Mouse (Mus musculus): ENCODE measurements around the gene Rad51c. TPM values are rescaled to one million over a fixed set of nuclear protein-coding genes. Genes with fewer than 3 reads are reported as not detected.

Rad51c gene
- polyA plus RNA-seq, 1 experiment from 2014 or later, result 13.4 TPM

DNA sequence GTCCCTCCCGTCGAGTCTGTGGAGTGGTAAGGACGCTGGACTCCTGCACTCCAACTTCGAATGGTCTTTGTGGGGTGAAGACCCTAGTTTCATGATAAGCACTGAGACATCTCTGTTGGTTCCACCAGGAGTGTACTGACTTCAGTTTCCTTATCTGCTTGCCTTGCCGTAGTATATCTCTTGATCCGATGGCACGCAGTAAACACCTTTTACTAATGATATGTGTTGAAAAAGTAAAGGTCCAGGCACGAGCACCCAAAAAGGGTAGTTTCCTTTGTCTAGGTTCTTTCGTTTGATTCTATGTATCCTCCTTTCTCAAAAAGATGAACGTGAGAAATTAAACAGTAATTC, 45.5 kb downstream of the Rad51c start:
- Histone ChIP-seq H3K9me3 (ENCODE audit: control insufficient read depth, low read length) (no peaks in the 10 kb centered on the region), H3K27ac (ENCODE audit: low read depth, low read length) (no peak overlapping the region), H3K4me1 (ENCODE audit: control insufficient read depth, insufficient read depth, low read length) (peaks cover 4% of the 10 kb centered on the region; the same call in 1 of the 2 replicates), H3K27me3 (ENCODE audit: control insufficient read depth, insufficient read depth, low read length) (peaks cover 5% of the 10 kb centered on the region; the same call in 1 of the 2 replicates), H3K36me3 (ENCODE audit: control insufficient read depth, insufficient read depth, low read length) (no peaks in the 10 kb centered on the region), H3K4me3 (ENCODE audit: low read depth, low read length) (peak overlapping the region; percentile 84), H3K9ac (ENCODE audit: low read length) (no peak overlapping the region), H3K4me2 (ENCODE audit: low read depth) (peak overlapping the region; percentile 93)
- WGBS, result 19% methylated on average over 10 of the region's 10 CpGs
- no peak for ATAC-seq (ENCODE audit: insufficient read depth, low FRiP score, low TSS enrichment)
- no peak for DNase-seq (ENCODE audit: low spot score)

DNA sequence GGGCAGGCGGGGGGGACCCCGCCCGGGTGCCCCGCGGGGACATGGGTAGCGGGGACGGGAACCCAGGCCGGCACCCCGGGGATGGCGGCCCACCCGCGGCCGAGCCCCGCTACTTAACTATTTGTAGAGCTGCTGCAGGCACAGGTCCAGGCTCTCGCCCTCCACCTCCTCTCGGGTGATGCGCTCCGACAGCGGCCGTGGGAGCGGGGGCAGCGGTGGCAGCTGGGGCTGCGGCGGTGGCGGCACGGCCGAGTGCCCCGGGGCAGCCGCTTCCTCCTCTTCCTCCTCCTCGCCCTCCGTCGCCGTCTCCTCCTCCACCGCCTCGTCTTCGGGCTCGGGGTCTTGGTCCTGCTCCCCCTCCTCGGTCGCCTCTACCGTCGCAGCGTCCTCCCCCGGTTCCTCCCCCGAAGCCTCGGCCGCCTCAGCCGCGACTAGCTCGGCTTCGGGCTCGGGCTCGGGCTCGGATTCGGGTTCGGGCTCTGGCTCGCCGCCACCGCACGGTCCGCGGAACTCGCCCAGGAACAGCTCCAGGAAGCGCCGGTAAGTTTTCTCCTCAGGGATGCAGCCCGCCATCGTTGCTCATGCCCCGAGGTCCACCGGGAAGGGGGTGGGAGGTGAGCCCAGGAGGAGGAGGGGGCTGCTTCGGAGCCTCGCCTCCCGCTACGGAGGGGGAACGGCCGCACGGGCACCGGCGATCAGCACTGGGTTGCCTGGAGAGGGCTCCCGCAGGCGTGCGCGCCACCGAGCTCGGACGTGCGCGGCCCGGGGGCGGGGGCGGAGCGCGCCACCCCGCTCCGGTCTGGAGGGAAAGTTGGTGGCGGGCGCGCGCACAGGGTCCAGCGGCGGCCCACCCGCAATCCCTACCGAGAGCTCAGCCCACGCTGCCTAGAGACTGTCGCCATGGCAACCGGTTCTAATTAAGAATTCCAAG, 46.2 kb downstream of the Rad51c start, which contains the start of gene Ppm1e:
Ppm1e (minus strand) TSS at position 693 of the 931 bp plus-strand sequence.
- Histone ChIP-seq H3K9ac (ENCODE audit: low read length) (peak within 1 kb of the TSS; percentile 65), H3K4me2 (ENCODE audit: low read depth) (peak within 1 kb of the TSS; percentile 93), H3K4me3 (ENCODE audit: low read depth, low read length) (peak within 1 kb of the TSS; percentile 84), H3K9me3 (ENCODE audit: control insufficient read depth, low read length) (no peaks in the 10 kb centered on the region), H3K27me3 (ENCODE audit: control insufficient read depth, insufficient read depth, low read length) (peaks cover 5% of the 10 kb centered on the region; the same call in 1 of the 2 replicates), H3K4me1 (ENCODE audit: control insufficient read depth, insufficient read depth, low read length) (peaks cover 4% of the 10 kb centered on the region; the same call in 1 of the 2 replicates), H3K36me3 (ENCODE audit: control insufficient read depth, insufficient read depth, low read length) (no peaks in the 10 kb centered on the region), H3K27ac (ENCODE audit: low read depth, low read length) (peak within 1 kb of the TSS; percentile 77)
- under 1% methylated on average over 85 of the region's 104 CpGs for WGBS
- ATAC-seq (ENCODE audit: insufficient read depth, low FRiP score, low TSS enrichment), result peak; percentile 90
- DNase-seq (ENCODE audit: low spot score), result peak; percentile 93

DNA sequence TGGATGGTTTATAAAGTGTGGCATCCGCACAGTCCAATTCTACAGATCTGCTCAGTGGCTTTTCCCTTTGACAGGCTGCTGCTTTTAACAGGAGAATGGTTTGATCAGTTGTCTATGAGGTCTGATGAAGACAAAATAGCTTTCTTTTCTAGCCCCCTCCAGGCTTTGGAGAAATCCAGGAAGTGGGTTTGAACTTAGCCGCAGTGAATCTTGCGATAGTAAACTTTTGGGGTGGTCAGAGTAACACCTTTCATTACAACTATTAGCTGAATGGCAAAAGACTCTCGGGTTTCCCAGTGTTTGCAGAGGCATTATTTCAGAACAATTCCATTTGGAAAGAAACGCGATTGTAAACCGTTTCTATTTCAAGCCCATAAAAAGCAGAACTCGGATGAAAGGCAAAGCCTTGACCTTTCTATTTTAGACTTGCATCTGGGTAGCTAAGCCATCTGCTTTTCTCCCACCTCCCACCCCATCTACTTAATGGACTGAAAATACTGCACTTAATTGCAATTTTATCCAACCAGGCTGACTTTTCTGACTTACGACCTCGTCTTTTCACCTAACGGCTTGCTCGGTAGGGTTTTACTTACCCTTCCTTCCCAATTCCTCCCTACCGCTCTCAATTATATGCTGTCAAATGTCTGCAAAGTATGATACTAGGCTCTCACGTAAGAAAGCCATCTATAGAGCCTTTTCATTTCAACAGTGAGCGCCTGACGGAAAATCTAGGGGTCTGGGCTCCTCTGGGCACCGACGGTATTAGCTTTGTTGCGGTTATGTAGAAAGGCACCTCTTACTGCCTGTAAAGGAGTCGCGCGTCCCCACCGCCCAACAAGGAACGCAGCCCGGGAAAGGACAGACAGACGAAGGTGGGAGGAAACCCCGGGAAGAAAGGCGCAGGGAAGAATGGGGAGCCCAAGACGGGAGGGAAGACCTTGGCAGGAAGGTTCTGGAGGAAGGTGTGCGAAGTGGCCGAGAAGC, 47.1 kb downstream of the Rad51c start:
- Histone ChIP-seq H3K4me3 (ENCODE audit: low read depth, low read length) (peak overlapping the region; percentile 84), H3K27ac (ENCODE audit: low read depth, low read length) (peak overlapping the region; percentile 77), H3K4me1 (ENCODE audit: control insufficient read depth, insufficient read depth, low read length) (peaks cover 4% of the 10 kb centered on the region; the same call in 1 of the 2 replicates), H3K9ac (ENCODE audit: low read length) (peak overlapping the region; percentile 65), H3K9me3 (ENCODE audit: control insufficient read depth, low read length) (no peaks in the 10 kb centered on the region), H3K4me2 (ENCODE audit: low read depth) (peak overlapping the region; percentile 93), H3K36me3 (ENCODE audit: control insufficient read depth, insufficient read depth, low read length) (no peaks in the 10 kb centered on the region), H3K27me3 (ENCODE audit: control insufficient read depth, insufficient read depth, low read length) (peaks cover 5% of the 10 kb centered on the region; the same call in 1 of the 2 replicates)
- peak; percentile 21; the same call in 1 of the 2 replicates for ATAC-seq (ENCODE audit: insufficient read depth, low FRiP score, low TSS enrichment)
- whole genome bisulfite sequencing, result 5% methylated on average over 31 of the region's 31 CpGs
- peak; percentile 46 for DNase-seq (ENCODE audit: low spot score)

DNA sequence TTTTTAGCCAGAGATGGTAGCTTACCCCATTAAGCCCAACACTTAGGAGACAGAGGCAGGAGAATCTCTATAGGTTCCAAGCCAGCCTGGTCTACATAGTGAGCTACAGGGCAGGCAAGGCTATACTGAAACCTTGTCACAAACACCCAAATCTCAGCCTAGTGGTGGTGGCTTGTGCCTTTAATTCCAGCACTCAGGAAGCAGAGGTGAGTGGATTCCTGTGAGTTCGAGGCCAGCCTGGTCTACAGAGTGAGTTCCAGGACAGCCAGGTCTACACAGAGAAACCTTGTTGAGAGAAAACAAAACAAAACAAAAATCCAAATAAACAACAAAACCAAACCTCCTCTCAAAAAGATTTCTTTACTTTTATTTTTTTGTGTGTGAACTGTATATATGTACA, 49.9 kb downstream of the Rad51c start:
- no peak overlapping the region for H3K4me3 ChIP-seq (ENCODE audit: low read depth, low read length)
- H3K9me3 ChIP-seq (ENCODE audit: control insufficient read depth, low read length), result no peaks in the 10 kb centered on the region
- H3K27ac ChIP-seq (ENCODE audit: low read depth, low read length), result no peak overlapping the region
- 88% methylated on average over 1 of the region's 1 CpGs for WGBS
- no peak overlapping the region for H3K4me2 ChIP-seq (ENCODE audit: low read depth)
- peaks cover 4% of the 10 kb centered on the region; the same call in 1 of the 2 replicates for H3K4me1 ChIP-seq (ENCODE audit: control insufficient read depth, insufficient read depth, low read length)
- DNase-seq (ENCODE audit: low spot score) (no peak), ATAC-seq (ENCODE audit: insufficient read depth, low FRiP score, low TSS enrichment) (no peak)
- no peak overlapping the region for H3K9ac ChIP-seq (ENCODE audit: low read length)
- no peaks in the 10 kb centered on the region for H3K36me3 ChIP-seq (ENCODE audit: control insufficient read depth, insufficient read depth, low read length)
- peaks cover 5% of the 10 kb centered on the region; the same call in 1 of the 2 replicates for H3K27me3 ChIP-seq (ENCODE audit: control insufficient read depth, insufficient read depth, low read length)

DNA sequence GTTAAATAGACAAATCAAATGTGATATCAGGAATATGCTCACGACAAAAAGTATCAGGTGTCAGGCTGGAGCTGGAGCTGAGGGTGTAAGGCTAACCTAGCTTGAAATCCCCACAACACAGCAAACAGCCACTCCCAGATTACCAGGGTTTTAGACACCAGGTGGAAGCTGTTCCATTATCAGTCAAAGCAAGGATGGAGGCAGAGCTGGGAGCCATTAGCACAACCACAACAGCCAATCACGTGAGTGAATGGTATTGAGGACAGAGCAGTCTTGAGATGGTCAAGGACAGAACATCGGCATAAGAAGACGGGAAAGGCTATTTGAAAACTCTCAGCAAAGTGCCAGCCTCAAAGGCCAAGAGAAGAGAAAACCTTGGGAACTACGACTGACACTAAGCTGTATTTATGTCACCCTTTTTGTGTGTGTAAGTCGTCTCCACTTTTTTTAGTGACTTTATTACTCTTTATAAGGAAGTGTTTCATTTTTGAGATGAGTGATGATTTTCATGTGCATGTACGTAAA, 51.0 kb downstream of the Rad51c start:
- Histone ChIP-seq H3K36me3 (ENCODE audit: control insufficient read depth, insufficient read depth, low read length) (no peaks in the 10 kb centered on the region), H3K4me3 (ENCODE audit: low read depth, low read length) (no peak overlapping the region), H3K4me2 (ENCODE audit: low read depth) (no peak overlapping the region), H3K27me3 (ENCODE audit: control insufficient read depth, insufficient read depth, low read length) (peaks cover 5% of the 10 kb centered on the region; the same call in 1 of the 2 replicates), H3K9ac (ENCODE audit: low read length) (no peak overlapping the region), H3K27ac (ENCODE audit: low read depth, low read length) (no peak overlapping the region), H3K9me3 (ENCODE audit: control insufficient read depth, low read length) (no peaks in the 10 kb centered on the region), H3K4me1 (ENCODE audit: control insufficient read depth, insufficient read depth, low read length) (peaks cover 4% of the 10 kb centered on the region; the same call in 1 of the 2 replicates)
- WGBS, result 91% methylated on average over 7 of the region's 7 CpGs
- DNase-seq (ENCODE audit: low spot score) (no peak), ATAC-seq (ENCODE audit: insufficient read depth, low FRiP score, low TSS enrichment) (no peak)

Other genes starting within 250 kb of the Rad51c start
- gene Ppm1e, start 45.9 kb downstream of the Rad51c start, polyA plus RNA-seq (2014; fragmentation: Nextera tagmentation; extraction: Ambion mirVana), result 13.3 and 15.5 TPM in 2 replicates
- gene Tex14, start 111 bp upstream of the Rad51c start, polyA plus RNA-seq (2014; fragmentation: Nextera tagmentation; extraction: Ambion mirVana), result 0.45 and 0.61 TPM in 2 replicates
- not detected in 2 replicates for gene Gm11492, start 161.7 kb upstream of the Rad51c start, polyA plus RNA-seq (2014; fragmentation: Nextera tagmentation; extraction: Ambion mirVana)
- gene Sept4, start 163.9 kb upstream of the Rad51c start, polyA plus RNA-seq (2014; fragmentation: Nextera tagmentation; extraction: Ambion mirVana), result 8.0 and 8.8 TPM in 2 replicates
- gene Mtmr4, start 187.2 kb upstream of the Rad51c start, polyA plus RNA-seq (2014; fragmentation: Nextera tagmentation; extraction: Ambion mirVana), result 84.9 and 95.9 TPM in 2 replicates
- 0.18 and 0.24 TPM in 2 replicates for gene Hsf5, start 212.2 kb upstream of the Rad51c start, polyA plus RNA-seq (2014; fragmentation: Nextera tagmentation; extraction: Ambion mirVana)

Data from neural tube, embryonic 11.5 days (tissue).